Mouse (Mus musculus): ENCODE measurements around the gene Speer4d. TPM values are rescaled to one million over a fixed set of nuclear protein-coding genes. Genes with fewer than 3 reads are reported as not detected.
"Not testable (repeated sequence)": the region's sequence is repeated elsewhere in the genome, so short reads cannot be mapped to it uniquely, and the experiment has no call there.

Gene Speer4d
- total RNA-seq, 4 experiments from 2014 or later: 0.33 TPM; not detected in 3

- DNase-seq (ENCODE audit: low spot score): not testable (repeated sequence)
Observed at GRCm38 (mm10) chr5:15670789-15671188, 51.9 kb downstream of the Speer4d start.

Other genes with a start within 250 kb of the Speer4d start
- gene Gm21149, start 142.5 kb upstream of the Speer4d start, total RNA-seq (2022): not detected
- not detected for gene Gm21190, start 89.8 kb upstream of the Speer4d start, total RNA-seq (2022)
- not detected for gene Gm21083, start 41.7 kb upstream of the Speer4d start, total RNA-seq (2022)
- not detected for gene 4930572O03Rik, start 38.0 kb downstream of the Speer4d start, total RNA-seq (2022)
- gene Speer4c, start 95.2 kb downstream of the Speer4d start, total RNA-seq (2022): not detected